Mouse (Mus musculus): ENCODE measurements at regions not wholly inside any gene's neighbourhood (a gene's known extent, or its start where the extent isn't known, plus 50 kb on each side); places are given as distances from the start of the nearest gene placed in this dataset.
A peak's percentile ranks its signal among the peaks of the same experiment; 100 is the strongest.

GRCm38 (mm10) chr13:91306545-91306944 is 82.8 kb upstream of the Atg10 start:
- ATAC-seq (ENCODE audit: insufficient read depth) (no peak), DNase-seq (no peak)
- H3K27ac ChIP-seq (ENCODE audit: low read depth): no peak overlapping the region
- H3K27me3 ChIP-seq (ENCODE audit: insufficient read depth, low read length): no peaks in the 10 kb centered on the region
- no peak overlapping the region for H3K4me3 ChIP-seq (ENCODE audit: low read depth, low read length)
- H3K4me1 ChIP-seq (ENCODE audit: insufficient read depth): no peaks in the 10 kb centered on the region
- TF ChIP-seq CTCF (IDR thresholded peaks at IDR 0.05; ENCODE audit: low read depth): no peak
- 73% methylated on average over 4 of the region's 4 CpGs for WGBS
- H3K4me2 ChIP-seq: no peak overlapping the region
- no peaks in the 10 kb centered on the region for H3K9me3 ChIP-seq (ENCODE audit: low read depth, low read length)
- no peak overlapping the region for H3K9ac ChIP-seq
- H3K36me3 ChIP-seq (ENCODE audit: insufficient read depth): no peaks in the 10 kb centered on the region

GRCm38 (mm10) chr13:91312905-91313571 is 89.3 kb upstream of the Atg10 start:
- TF ChIP-seq CTCF (IDR thresholded peaks at IDR 0.05; ENCODE audit: low read depth): no peak
- peak; percentile 35; the same call in 1 of the 2 replicates for ATAC-seq (ENCODE audit: insufficient read depth)
- no peaks in the 10 kb centered on the region for H3K9me3 ChIP-seq (ENCODE audit: low read depth, low read length)

GRCm38 (mm10) chr13:91322331-91322730 is 98.6 kb upstream of the Atg10 start:
- no peak for TF ChIP-seq CTCF (IDR thresholded peaks at IDR 0.05; ENCODE audit: low read depth)
- H3K9ac ChIP-seq: no peak overlapping the region
- ATAC-seq (ENCODE audit: insufficient read depth): no peak
- H3K4me1 ChIP-seq (ENCODE audit: insufficient read depth): no peaks in the 10 kb centered on the region
- no peak overlapping the region for H3K27ac ChIP-seq (ENCODE audit: low read depth)
- no peaks in the 10 kb centered on the region for H3K36me3 ChIP-seq (ENCODE audit: insufficient read depth)
- no peak overlapping the region for H3K4me3 ChIP-seq (ENCODE audit: low read depth, low read length)
- H3K9me3 ChIP-seq (ENCODE audit: low read depth, low read length): no peaks in the 10 kb centered on the region
- WGBS: 79% methylated on average over 6 of the region's 6 CpGs
- H3K27me3 ChIP-seq (ENCODE audit: insufficient read depth, low read length): no peaks in the 10 kb centered on the region
- H3K4me2 ChIP-seq: no peak overlapping the region
- DNase-seq: no peak

More at GRCm38 (mm10) chr13:91312905-91313571, 89.3 kb upstream of the Atg10 start:
- no peaks in the 10 kb centered on the region for H3K36me3 ChIP-seq (ENCODE audit: insufficient read depth)
- no peaks in the 10 kb centered on the region for H3K27me3 ChIP-seq (ENCODE audit: insufficient read depth, low read length)
- H3K4me2 ChIP-seq: no peak overlapping the region
- no peak overlapping the region for H3K27ac ChIP-seq (ENCODE audit: low read depth)
- peak; percentile 32 for DNase-seq
- no peak overlapping the region for H3K9ac ChIP-seq
- no peaks in the 10 kb centered on the region for H3K4me1 ChIP-seq (ENCODE audit: insufficient read depth)
- no peak overlapping the region for H3K4me3 ChIP-seq (ENCODE audit: low read depth, low read length)
- 66% methylated on average over 5 of the region's 5 CpGs for WGBS

- no peak for TF ChIP-seq CTCF (IDR thresholded peaks at IDR 0.05; ENCODE audit: low read depth)
- no peak overlapping the region for H3K9ac ChIP-seq
- DNase-seq (no peak), ATAC-seq (ENCODE audit: insufficient read depth) (no peak)
- H3K9me3 ChIP-seq (ENCODE audit: low read depth, low read length): no peaks in the 10 kb centered on the region
- no peaks in the 10 kb centered on the region for H3K36me3 ChIP-seq (ENCODE audit: insufficient read depth)
- no peak overlapping the region for H3K27ac ChIP-seq (ENCODE audit: low read depth)
- no peaks in the 10 kb centered on the region for H3K27me3 ChIP-seq (ENCODE audit: insufficient read depth, low read length)
- H3K4me2 ChIP-seq: no peak overlapping the region
- H3K4me1 ChIP-seq (ENCODE audit: insufficient read depth): no peaks in the 10 kb centered on the region
- WGBS: 75% methylated on average over 3 of the region's 3 CpGs
- H3K4me3 ChIP-seq (ENCODE audit: low read depth, low read length): no peak overlapping the region
Measured at GRCm38 (mm10) chr13:91326834-91327233, 103.1 kb upstream of the Atg10 start.

- no peak overlapping the region for H3K9ac ChIP-seq
- ATAC-seq (ENCODE audit: insufficient read depth) (no peak), DNase-seq (no peak)
- H3K27ac ChIP-seq (ENCODE audit: low read depth): no peak overlapping the region
- no peaks in the 10 kb centered on the region for H3K9me3 ChIP-seq (ENCODE audit: low read depth, low read length)
- no peaks in the 10 kb centered on the region for H3K36me3 ChIP-seq (ENCODE audit: insufficient read depth)
- no peak for TF ChIP-seq CTCF (IDR thresholded peaks at IDR 0.05; ENCODE audit: low read depth)
- H3K4me2 ChIP-seq: no peak overlapping the region
- no peak overlapping the region for H3K4me3 ChIP-seq (ENCODE audit: low read depth, low read length)
- H3K4me1 ChIP-seq (ENCODE audit: insufficient read depth): no peaks in the 10 kb centered on the region
- no peaks in the 10 kb centered on the region for H3K27me3 ChIP-seq (ENCODE audit: insufficient read depth, low read length)
Measured at GRCm38 (mm10) chr13:91334283-91334682, 110.5 kb upstream of the Atg10 start.

- no peaks in the 10 kb centered on the region for H3K27me3 ChIP-seq (ENCODE audit: insufficient read depth, low read length)
- no peak for TF ChIP-seq CTCF (IDR thresholded peaks at IDR 0.05; ENCODE audit: low read depth)
- H3K27ac ChIP-seq (ENCODE audit: low read depth): no peak overlapping the region
- H3K36me3 ChIP-seq (ENCODE audit: insufficient read depth): no peaks in the 10 kb centered on the region
- no peak overlapping the region for H3K4me3 ChIP-seq (ENCODE audit: low read depth, low read length)
- peaks cover 6% of the 10 kb centered on the region for H3K9me3 ChIP-seq (ENCODE audit: low read depth, low read length)
- no peak for ATAC-seq (ENCODE audit: insufficient read depth)
- DNase-seq: no peak
- no peak overlapping the region for H3K4me2 ChIP-seq
- no peak overlapping the region for H3K9ac ChIP-seq
- 55% methylated on average over 1 of the region's 1 CpGs for WGBS
- no peaks in the 10 kb centered on the region for H3K4me1 ChIP-seq (ENCODE audit: insufficient read depth)
Measured at GRCm38 (mm10) chr13:91344139-91344538, 115.9 kb upstream of the Ssbp2 start.

- ATAC-seq (ENCODE audit: insufficient read depth) (no peak), DNase-seq (no peak)
- Histone ChIP-seq H3K4me2 (no peak overlapping the region), H3K4me1 (ENCODE audit: insufficient read depth) (no peaks in the 10 kb centered on the region), H3K9me3 (ENCODE audit: low read depth, low read length) (peaks cover 6% of the 10 kb centered on the region), H3K27ac (ENCODE audit: low read depth) (no peak overlapping the region), H3K27me3 (ENCODE audit: insufficient read depth, low read length) (no peaks in the 10 kb centered on the region), H3K36me3 (ENCODE audit: insufficient read depth) (no peaks in the 10 kb centered on the region), H3K9ac (no peak overlapping the region), H3K4me3 (ENCODE audit: low read depth, low read length) (no peak overlapping the region)
- 86% methylated on average over 12 of the region's 12 CpGs for WGBS
- no peak for TF ChIP-seq CTCF (IDR thresholded peaks at IDR 0.05; ENCODE audit: low read depth)
Measured at GRCm38 (mm10) chr13:91348489-91349083, 111.5 kb upstream of the Ssbp2 start.
